Mouse (Mus musculus) c-Kit-negative CD71-positive TER-119-positive erythroid progenitor cells, embryonic 14.5 days (primary cell): ENCODE measurements around the gene Vmn2r92.
"Not testable (repeated sequence)": the region's sequence is repeated elsewhere in the genome, so short reads cannot be mapped to it uniquely, and the experiment has no call there.

ENCODE experiments used
- DNase-seq: peaks from one replicate; pipeline ENCODE4 v3.0.0-alpha.2; 2013; ENCODE audit warnings: low read depth, low spot score

The Vmn2r92 gene

GRCm38 (mm10) chr17:18151587-18151986 lies at the start of gene Vmn2r92:
Gene Vmn2r92 (plus strand): TSS chr17:18151887.
- DNase-seq = not testable (repeated sequence)

- DNase-seq = not testable (repeated sequence)
Observed at GRCm38 (mm10) chr17:18102265-18102664, 49.4 kb upstream of the Vmn2r92 start.

- not testable (repeated sequence) for DNase-seq
Observed at GRCm38 (mm10) chr17:18161194-18161593, 9.5 kb downstream of the Vmn2r92 start.

- DNase-seq = no peak
Observed at GRCm38 (mm10) chr17:18189732-18190131, 38.0 kb downstream of the Vmn2r92 start.

- DNase-seq = no peak
Observed at GRCm38 (mm10) chr17:18221300-18221699, 69.6 kb downstream of the Vmn2r92 start.

- DNase-seq = no peak
Observed at GRCm38 (mm10) chr17:18231996-18232395, 80.3 kb downstream of the Vmn2r92 start.

GRCm38 (mm10) chr17:18236931-18237330 lies 85.2 kb downstream of the Vmn2r92 start:
- DNase-seq = no peak
